Mouse (Mus musculus) embryo, embryonic 11 days (tissue): ENCODE data around the gene Tktl1.
A peak's percentile ranks its signal among the peaks of the same experiment; 100 is the strongest.
"Not testable (repeated sequence)": the region's sequence is repeated elsewhere in the genome, so short reads cannot be mapped to it uniquely, and the experiment has no call there.

Experiments used
- DNase-seq: peaks from one replicate; pipeline ENCODE4 v3.0.0-alpha.2; 2015

Gene Tktl1

GRCm38 (mm10) chrX:74176959-74177358 lies at the start of gene Tktl1:
Gene Tktl1, plus strand, starts transcription at chrX:74177259.
- DNase-seq, result no peak

DNA sequence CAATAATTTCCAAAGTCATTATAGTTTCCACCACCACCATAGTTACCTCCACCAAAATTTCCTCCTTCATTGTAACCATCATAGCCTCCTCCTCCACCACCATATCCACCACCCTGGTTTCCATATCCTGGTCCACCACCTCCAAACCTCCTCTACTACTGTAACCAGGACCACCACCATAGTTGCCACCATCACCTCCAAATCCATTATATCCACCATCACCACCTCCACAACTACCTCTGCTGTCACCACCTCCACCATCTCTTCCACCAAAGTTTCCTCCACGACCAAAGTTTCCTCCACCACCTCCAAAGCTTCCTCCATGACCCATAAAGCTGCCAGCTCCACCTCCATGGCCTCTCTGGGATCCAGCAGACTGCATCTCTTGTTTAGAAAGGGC lies 41.8 kb upstream of the Tktl1 start, which contains the start of gene Mecp2:
Gene Mecp2 (minus strand): TSS at position 101 of the 400 bp plus-strand sequence.
- DNase-seq, result not testable (repeated sequence)

GRCm38 (mm10) chrX:74167738-74168137 lies 9.3 kb upstream of the Tktl1 start, which contains the start of gene Tex28:
Gene Tex28, minus strand, starts transcription at chrX:74167838.
- DNase-seq, result no peak

GRCm38 (mm10) chrX:74203556-74203955 lies 26.5 kb downstream of the Tktl1 start:
- DNase-seq, result no peak

DNA sequence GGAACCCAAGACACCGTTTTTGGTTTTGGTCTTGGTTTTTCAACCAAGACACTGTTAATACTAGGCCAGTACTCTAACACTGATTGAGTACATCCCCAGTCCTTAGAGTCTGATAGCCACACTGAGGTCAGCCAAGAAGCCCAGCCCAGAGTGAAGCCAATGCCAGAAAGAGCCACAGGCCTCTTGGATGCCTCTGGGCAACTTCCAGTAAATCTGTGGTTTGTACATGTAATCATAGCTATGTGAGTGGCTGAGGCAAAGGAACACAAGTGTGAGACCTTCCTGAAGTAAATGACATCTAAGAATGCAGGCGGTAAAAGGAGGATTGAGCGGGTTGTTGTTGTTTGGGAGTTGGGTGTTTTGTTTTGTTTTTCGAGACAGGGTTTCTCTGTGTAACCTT lies 41.4 kb downstream of the Tktl1 start:
- DNase-seq, result no peak

DNA sequence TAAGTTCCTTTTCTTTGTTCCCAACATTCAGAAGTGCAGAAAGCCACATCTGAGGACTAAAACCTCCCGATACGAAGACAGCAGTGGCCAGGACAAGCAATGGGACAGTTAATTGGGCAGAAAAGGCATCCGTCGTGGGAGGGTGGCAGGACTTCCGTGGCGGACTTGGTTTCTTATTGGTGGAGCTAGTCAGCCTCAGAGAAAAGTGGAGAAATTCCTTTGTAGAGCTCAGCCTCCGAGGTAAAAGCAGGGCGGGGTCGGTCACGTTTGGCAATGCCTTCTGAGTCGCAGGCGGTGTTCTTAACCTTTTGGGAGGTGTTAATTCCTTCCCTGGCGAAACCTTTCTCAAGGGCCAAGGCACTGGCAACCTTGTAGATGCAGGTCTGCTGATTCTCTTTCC lies 42.4 kb downstream of the Tktl1 start:
- DNase-seq, result no peak

DNA sequence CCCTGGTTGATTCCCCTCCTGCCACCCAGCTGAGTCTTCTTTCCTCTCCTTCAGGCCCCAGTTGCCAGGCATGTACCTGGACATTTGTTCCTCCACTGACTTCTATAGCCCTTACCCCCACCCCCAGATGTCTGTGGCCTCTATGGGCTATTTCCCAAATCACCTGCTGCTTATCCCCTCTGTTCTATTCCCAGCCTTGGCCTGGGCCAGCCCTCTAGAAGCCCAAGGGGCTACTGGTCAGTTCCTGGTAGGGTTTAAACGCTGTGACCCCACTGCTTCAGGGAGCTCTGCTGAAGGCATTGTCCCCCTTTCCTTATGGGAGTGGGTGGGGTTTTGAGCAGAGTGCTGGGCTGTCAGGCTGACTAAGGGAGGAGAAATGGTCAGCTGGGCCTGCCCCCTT lies 43.0 kb downstream of the Tktl1 start:
- not testable (repeated sequence) for DNase-seq

DNA sequence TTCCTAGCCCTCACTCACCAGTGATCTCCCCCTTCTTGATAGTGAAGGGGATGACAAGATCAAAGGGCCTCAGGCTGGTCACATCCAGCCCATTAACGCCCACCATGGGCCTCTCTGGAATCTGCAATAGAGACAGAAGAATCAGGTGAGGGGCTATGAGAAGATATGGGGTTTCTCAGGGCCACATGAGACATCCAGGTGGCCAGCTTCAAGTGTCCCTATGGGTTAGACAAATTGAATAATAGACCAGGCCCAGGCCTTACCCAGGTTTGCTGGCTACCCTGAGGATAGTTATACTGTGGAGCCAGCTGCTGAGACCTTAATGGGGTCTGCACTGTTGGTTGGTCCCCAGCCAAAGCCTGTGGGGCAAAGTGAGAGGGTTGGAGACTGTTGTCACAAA lies 53.0 kb downstream of the Tktl1 start:
- DNase-seq, result no peak

DNA sequence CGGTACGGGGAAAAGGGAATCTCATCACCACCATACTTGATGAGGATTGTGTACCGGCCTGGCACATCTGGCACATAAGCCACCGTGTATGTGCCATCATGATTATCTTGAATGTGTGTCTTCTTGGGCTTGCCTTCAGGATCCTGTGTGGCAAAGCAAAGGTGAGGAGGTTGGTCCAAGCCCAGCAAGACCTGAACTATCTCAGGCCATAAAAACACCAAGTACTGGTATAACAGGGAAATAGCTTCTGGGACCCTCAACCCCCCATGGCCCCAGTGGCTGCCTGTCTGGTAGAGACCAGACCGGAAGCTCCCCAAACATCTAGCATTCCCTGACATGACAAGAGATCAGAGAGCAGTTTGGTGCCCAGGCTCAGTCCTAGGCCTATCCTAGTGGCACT lies 56.1 kb downstream of the Tktl1 start:
- no peak for DNase-seq

- DNase-seq, result no peak
Observed at GRCm38 (mm10) chrX:74240332-74240731, 63.3 kb downstream of the Tktl1 start.

DNA sequence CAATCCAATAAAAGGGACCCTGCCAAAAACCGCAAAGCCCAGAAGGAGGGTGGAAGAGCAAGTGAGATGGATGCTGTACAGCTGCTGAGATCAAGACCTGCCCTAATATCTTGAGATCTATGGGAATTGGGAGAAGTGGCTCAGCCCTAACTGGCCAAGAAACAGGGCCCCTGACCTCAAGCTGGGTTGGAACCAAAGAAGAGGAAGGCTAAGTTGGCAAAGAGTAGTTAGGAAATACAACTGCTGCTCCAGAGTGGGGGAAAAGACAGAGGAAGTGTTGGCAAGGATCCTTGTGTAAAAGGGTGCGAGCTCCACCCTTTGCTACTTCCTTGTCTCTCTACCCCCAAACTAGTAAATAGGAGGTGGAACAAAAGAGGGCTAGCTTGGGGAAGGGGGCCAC lies 66.3 kb downstream of the Tktl1 start:
- no peak for DNase-seq

GRCm38 (mm10) chrX:74243807-74244206 lies 66.7 kb downstream of the Tktl1 start:
- no peak for DNase-seq

DNA sequence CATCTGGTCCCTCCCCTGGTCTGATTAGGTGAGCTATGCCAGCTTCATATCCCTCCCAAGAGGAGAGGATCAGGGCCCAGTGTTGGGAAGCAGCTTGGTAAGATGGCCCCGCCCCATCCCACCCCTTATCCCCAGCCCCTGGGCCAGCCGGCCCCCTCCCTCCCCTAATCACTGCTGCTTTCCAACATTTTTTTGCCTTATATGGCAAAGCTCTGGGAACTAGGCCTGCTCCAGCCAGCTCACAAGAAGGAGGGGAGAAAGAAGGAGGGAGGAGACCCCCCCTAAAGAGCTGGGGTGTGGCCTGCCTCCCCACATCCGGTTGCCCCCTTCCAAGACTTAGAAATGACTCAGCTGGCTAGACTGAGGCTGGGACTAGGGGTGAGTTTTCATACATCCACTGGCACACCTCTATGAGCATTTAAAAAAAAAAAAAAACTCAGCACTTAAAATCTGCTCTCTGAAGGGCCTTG lies 67.6 kb downstream of the Tktl1 start:
- peak; percentile 77 for DNase-seq

DNA sequence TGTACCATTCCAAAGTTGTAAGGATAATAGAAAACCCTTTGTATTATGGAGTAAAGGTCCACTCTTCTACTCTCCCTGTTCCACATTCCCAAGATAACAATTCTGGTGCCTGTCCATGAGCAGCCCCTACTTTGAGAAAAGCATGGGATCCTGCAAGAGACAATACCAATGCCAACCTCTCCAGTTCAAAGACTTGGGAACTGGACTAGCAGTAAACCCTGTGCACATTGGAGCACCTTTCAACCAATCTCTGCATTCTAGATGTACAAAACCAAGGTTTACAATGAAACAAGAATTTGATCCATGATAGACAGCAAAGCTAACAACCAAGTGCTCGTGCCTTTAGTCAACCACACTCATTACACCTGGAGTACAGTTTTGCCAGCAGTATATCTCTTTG lies 68.0 kb downstream of the Tktl1 start:
- DNase-seq, result no peak

- peak; percentile 82 for DNase-seq
Observed at GRCm38 (mm10) chrX:74245687-74246086, 68.6 kb downstream of the Tktl1 start.

DNA sequence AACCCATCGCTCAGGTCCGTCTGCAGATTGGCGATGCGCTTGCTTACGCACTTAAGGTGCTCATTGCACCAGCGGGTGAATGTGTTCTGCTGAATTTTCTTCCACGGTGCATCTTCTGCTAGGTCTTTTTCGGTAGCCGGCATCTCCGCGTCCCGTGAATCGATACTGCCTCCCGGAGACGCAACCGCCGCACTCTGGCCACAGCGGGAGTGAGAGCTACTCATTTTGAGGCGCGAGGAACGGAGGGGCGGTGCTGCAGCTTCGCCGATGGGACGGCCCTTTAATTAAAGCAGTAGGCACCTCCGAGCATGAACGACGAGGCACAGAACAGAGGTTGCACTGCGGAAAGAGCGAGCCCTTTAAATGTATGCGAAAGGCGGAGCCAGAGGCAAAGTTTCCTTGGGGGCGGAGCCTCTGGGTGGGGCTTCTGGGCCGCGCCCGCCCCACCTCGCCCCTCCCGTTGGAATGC lies 69.2 kb downstream of the Tktl1 start:
- peak; percentile 94 for DNase-seq

DNA sequence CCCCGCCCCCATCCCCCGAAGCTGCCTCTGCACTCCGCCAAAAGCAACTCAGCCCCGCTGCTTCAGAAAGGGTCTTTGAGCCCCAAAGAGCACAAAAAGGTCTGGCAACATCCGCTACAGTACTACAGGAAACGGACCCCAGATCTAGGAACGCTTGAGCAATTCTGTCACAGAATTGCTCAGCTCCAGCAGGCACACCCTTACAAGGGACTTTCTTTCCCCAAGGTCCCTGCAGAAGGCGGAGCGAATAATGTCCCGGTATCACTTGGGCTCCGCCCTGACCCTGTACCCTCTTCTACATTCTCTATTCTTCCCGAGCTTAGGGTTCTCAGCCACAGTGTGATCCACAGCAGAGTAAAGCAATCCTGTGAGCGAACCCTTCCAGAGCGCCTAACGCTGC lies 69.6 kb downstream of the Tktl1 start:
- no peak for DNase-seq

DNA sequence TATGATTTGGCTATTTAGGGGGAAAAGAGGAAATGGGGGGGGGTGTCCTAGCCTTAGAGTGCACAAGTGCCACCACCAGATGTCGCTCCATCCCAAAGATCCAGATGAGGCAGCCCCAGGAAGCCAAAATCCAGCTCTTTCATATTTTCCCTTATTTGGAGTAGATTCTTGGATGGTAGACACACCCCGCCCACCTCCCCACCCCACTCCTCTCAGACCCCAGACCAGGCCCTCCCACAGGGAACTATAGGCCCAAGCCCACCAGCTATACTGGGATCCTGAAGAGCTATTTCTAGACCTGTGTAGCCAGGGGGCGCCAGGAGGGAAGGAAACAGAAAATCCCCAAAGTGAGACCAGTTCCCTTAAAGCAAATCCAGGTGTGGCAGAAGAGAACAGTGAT lies 71.6 kb downstream of the Tktl1 start:
- peak; percentile 78 for DNase-seq

DNA sequence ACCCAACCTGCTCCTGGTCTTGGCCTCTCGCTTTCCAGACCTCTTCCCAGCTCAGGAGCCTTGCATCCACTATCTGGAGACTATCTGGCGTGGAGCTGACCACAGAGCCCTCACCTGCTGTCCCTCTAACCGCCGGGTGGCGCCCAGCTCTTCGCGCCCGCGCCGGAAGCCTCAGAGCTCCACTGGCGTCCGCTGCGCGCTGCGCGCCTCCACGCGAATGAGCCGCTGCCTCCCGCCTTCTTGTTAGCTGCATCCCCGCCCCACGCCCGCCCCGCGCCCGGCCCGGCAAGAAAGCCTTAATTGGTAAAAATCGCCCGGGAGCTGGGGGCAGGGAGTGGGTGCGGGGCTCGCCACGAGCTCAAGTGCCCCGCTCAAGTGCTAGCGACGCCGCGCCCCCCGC lies 72.6 kb downstream of the Tktl1 start, which contains the start of gene Flna:
Gene Flna (minus strand): TSS at position 206 of the 400 bp plus-strand sequence.
- peak; percentile 73 for DNase-seq

GRCm38 (mm10) chrX:74254153-74254887 lies 77.3 kb downstream of the Tktl1 start, which contains the start of gene Emd:
Gene Emd, plus strand, starts transcription at chrX:74254687.
- DNase-seq, result peak; percentile 93

DNA sequence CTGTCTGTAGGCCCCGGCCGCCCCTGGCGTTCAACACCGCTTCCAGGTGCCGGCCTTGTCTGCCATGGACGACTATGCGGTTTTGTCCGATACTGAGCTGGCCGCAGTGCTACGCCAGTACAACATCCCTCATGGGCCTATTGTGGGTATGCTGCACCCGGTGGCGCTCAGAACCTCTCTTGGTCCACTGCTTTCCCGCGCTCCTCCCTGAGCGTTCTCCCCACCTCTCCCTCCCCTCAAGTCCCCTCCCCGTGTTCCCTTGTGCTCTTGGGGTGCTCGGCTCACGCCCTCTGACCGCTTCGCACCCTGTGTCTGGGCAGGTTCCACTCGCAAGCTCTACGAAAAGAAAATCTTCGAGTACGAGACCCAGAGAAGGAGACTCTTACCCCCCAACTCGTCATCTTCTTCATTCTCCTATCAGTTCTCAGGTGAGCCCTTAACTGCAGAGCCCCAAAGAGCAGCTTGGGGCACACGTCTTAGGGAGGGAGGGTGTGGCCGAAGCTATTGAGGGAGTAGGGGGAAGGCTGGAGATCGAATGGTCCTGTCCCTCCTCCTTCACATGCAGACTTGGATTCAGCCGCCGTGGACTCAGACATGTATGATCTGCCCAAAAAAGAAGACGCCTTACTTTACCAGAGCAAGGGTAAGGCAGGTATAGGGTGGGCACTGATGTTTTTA lies 78.0 kb downstream of the Tktl1 start:
- peak; percentile 5 for DNase-seq

- DNase-seq, result no peak
Observed at GRCm38 (mm10) chrX:74257746-74258145, 80.7 kb downstream of the Tktl1 start.
